Mouse (Mus musculus) erythroblast, embryonic 14.5 days (primary cell): Measurements from ENCODE around the gene Hnrnph1.

Source experiments
- GATA1 ChIP-seq: IDR thresholded peaks from 2 replicates; pipeline ENCODE4 v1.6.1; 2012; ENCODE audit warnings: low read length, inconsistent platforms, mixed read lengths
- TAL1 ChIP-seq: IDR thresholded peaks from 3 replicates; pipeline ENCODE4 v1.6.1; 2012; ENCODE audit warnings: low read length, inconsistent platforms, mixed read lengths

- TF ChIP-seq GATA1 = no peak
- TF ChIP-seq TAL1 = no peak
Measured at GRCm38 (mm10) chr11:50398803-50399202, 22.0 kb downstream of the Hnrnph1 start.
